Mouse (Mus musculus) R1 (cell line): ENCODE data around the gene Mak.

Experiments used
- DNase-seq: peaks from one replicate; pipeline ENCODE4 v3.0.0-alpha.2; 2018; ENCODE audit warnings: low read depth, low spot score

Mak gene

GRCm38 (mm10) chr13:41071617-41072016 lies 7.9 kb downstream of the Mak start:
- DNase-seq, result no peak

- DNase-seq, result no peak
These were observed 11.9 kb downstream of the Mak start for GRCm38 (mm10) chr13:41067618-41068017.

GRCm38 (mm10) chr13:41051965-41052364 lies 27.5 kb downstream of the Mak start:
- no peak for DNase-seq

GRCm38 (mm10) chr13:41047280-41047679 lies 32.2 kb downstream of the Mak start:
- DNase-seq, result no peak

- no peak for DNase-seq
These were observed 33.6 kb downstream of the Mak start for GRCm38 (mm10) chr13:41045901-41046300.

GRCm38 (mm10) chr13:41042511-41042910 lies 37.0 kb downstream of the Mak start:
- DNase-seq, result no peak

- no peak for DNase-seq
These were observed 49.4 kb downstream of the Mak start for GRCm38 (mm10) chr13:41030098-41030497.

- peak; percentile 64 for DNase-seq
These were observed 57.4 kb downstream of the Mak start for GRCm38 (mm10) chr13:41022099-41022498.

- DNase-seq, result no peak
These were observed 57.9 kb downstream of the Mak start for GRCm38 (mm10) chr13:41021607-41022006.

- no peak for DNase-seq
These were observed 59.0 kb downstream of the Mak start for GRCm38 (mm10) chr13:41020494-41020893.

- DNase-seq, result no peak
These were observed 60.5 kb downstream of the Mak start for GRCm38 (mm10) chr13:41018756-41019591.

GRCm38 (mm10) chr13:41018236-41018635 lies 61.3 kb downstream of the Mak start:
- no peak for DNase-seq

- no peak for DNase-seq
These were observed 61.7 kb downstream of the Mak start for GRCm38 (mm10) chr13:41017832-41018231.

GRCm38 (mm10) chr13:41016797-41017405 lies 62.6 kb downstream of the Mak start:
- DNase-seq, result no peak

- DNase-seq, result peak; percentile 96
These were observed 63.5 kb downstream of the Mak start, which contains the start of gene Tmem14c for GRCm38 (mm10) chr13:41015829-41016634. Tmem14c (plus strand) TSS chr13:41016292.

GRCm38 (mm10) chr13:41008946-41009345 lies 70.6 kb downstream of the Mak start:
- peak; percentile 68 for DNase-seq

GRCm38 (mm10) chr13:41008271-41008670 lies 71.2 kb downstream of the Mak start:
- no peak for DNase-seq

- no peak for DNase-seq
These were observed 73.3 kb downstream of the Mak start for GRCm38 (mm10) chr13:41006244-41006643.

GRCm38 (mm10) chr13:41002001-41002400 lies 77.5 kb downstream of the Mak start:
- no peak for DNase-seq

- peak; percentile 97 for DNase-seq
These were observed 78.4 kb downstream of the Mak start, which contains the start of gene Pak1ip1 for GRCm38 (mm10) chr13:41000926-41001639. Pak1ip1 (plus strand) TSS chr13:41001023.

GRCm38 (mm10) chr13:41000140-41000925 lies 79.2 kb downstream of the Mak start:
- DNase-seq, result peak; percentile 40
